Mouse (Mus musculus): ENCODE results near the gene Gpc5. TPM values are rescaled to one million over a fixed set of nuclear protein-coding genes. Genes with fewer than 3 reads are reported as not detected.

Gene Gpc5
- total and polyA plus RNA-seq, 3 experiments, result 0.14 TPM; not detected in 2

- Histone ChIP-seq H3K36me3 (replicated peaks in 1 of 2; ENCODE audit: control insufficient read depth in 1 of 2, insufficient read depth in 1 of 2, low read length in 1 of 2) (no peaks in the 10 kb centered on the region), H3K4me2 (ENCODE audit: insufficient read depth, low read depth, poor library complexity, severe bottlenecking) (no peak overlapping the region), H3K4me1 (ENCODE audit: control insufficient read depth in 1 of 2, insufficient read depth in 2 of 2) (no peaks in the 10 kb centered on the region), H3K27me3 (replicated peaks) (no peaks in the 10 kb centered on the region), H3K9ac (ENCODE audit: insufficient read depth, low read depth) (no peak overlapping the region), H3K79me2 (replicated peaks; ENCODE audit: control insufficient read depth, extremely low read depth, insufficient read depth, poor library complexity, severe bottlenecking) (no peaks in the 10 kb centered on the region), H3K9me3 (replicated peaks; ENCODE audit: low read length) (peaks cover 2% of the 10 kb centered on the region), H3K4me3 (replicated peaks in 1 of 3; ENCODE audit: low read depth in 2 of 3, low read length in 2 of 3, poor library complexity in 1 of 3) (no peak overlapping the region), H3K27ac (ENCODE audit: insufficient read depth, low read depth) (no peak overlapping the region)
- in situ Hi-C loops (cut with MboI; ENCODE audit: low pct_ligation_motif_present, low pct_unique_long_range_greater_than_20kb, low sequenced_read_pairs), result no loop called here
- TF ChIP-seq ZC3H11A (IDR thresholded peaks at IDR 0.05; ENCODE audit: low read depth, low read length) (no peak), ZKSCAN1 (IDR thresholded peaks at IDR 0.05; ENCODE audit: borderline replicate concordance, low read depth, low read length) (no peak), USF1 (IDR thresholded peaks at IDR 0.05; ENCODE audit: low read depth, low read length) (no peak), KAT2A (IDR thresholded peaks at IDR 0.05; ENCODE audit: insufficient replicate concordance, low read length) (no peak), JUN (IDR thresholded peaks at IDR 0.05; ENCODE audit: insufficient read depth, low read depth, low read length) (no peak), RCOR1 (conservative IDR thresholded peaks at IDR 0.05; ENCODE audit: low read depth, low read length) (no peak), MEF2A (IDR thresholded peaks at IDR 0.05; ENCODE audit: borderline replicate concordance, low read depth, low read length) (no peak), MYC (IDR thresholded peaks at IDR 0.05; ENCODE audit: low read depth, low read length) (no peak), MAZ (IDR thresholded peaks at IDR 0.05; ENCODE audit: low read depth, low read length) (no peak), BHLHE40 (IDR thresholded peaks at IDR 0.05; ENCODE audit: low read depth, low read length) (no peak), TCF12 (IDR thresholded peaks at IDR 0.05; ENCODE audit: low read depth, low read length) (no peak), SMC3 (IDR thresholded peaks at IDR 0.05; ENCODE audit: low read depth, low read length) (no peak), EP300 (IDR thresholded peaks at IDR 0.05; ENCODE audit: low read length) (no peak), SIN3A (IDR thresholded peaks at IDR 0.05; ENCODE audit: low read length) (no peak), ELF1 (IDR thresholded peaks at IDR 0.05; ENCODE audit: low read depth, low read length) (no peak), NELFE (IDR thresholded peaks at IDR 0.05; ENCODE audit: low read depth, low read length) (no peak), E2F4 (IDR thresholded peaks at IDR 0.05; ENCODE audit: insufficient replicate concordance, low read depth, low read length) (no peak), CTCF (conservative IDR thresholded peaks at IDR 0.05 in 1 of 2, IDR thresholded peaks at IDR 0.05 in 1 of 2; ENCODE audit: low read depth in 2 of 2, low read length in 2 of 2) (no peak)
- no peak for DNase-seq (ENCODE audit: extremely low read depth)
- dilution Hi-C loops (cut with MboI; ENCODE audit: extremely low pct_ligation_motif_present, extremely low pct_unique_long_range_greater_than_20kb, low sequenced_read_pairs), result no loop called here
These were observed 887.2 kb downstream of the Gpc5 start for GRCm38 (mm10) chr14:115979233-115979632.

- no peak overlapping the region for H3K4me3 ChIP-seq (replicated peaks in 1 of 3; ENCODE audit: low read depth in 2 of 3, low read length in 2 of 3, poor library complexity in 1 of 3)
- in situ Hi-C loops (cut with MboI; ENCODE audit: low pct_ligation_motif_present, low pct_unique_long_range_greater_than_20kb, low sequenced_read_pairs), result no loop called here
- dilution Hi-C loops (cut with MboI; ENCODE audit: extremely low pct_ligation_motif_present, extremely low pct_unique_long_range_greater_than_20kb, low sequenced_read_pairs), result no loop called here
These were observed 898.7 kb downstream of the Gpc5 start for GRCm38 (mm10) chr14:115990764-115991163.

More at GRCm38 (mm10) chr14:115990764-115991163, 898.7 kb downstream of the Gpc5 start:
- no peaks in the 10 kb centered on the region for H3K36me3 ChIP-seq (replicated peaks in 1 of 2; ENCODE audit: control insufficient read depth in 1 of 2, insufficient read depth in 1 of 2, low read length in 1 of 2)
- no peaks in the 10 kb centered on the region for H3K27me3 ChIP-seq (replicated peaks)
- no peaks in the 10 kb centered on the region for H3K9me3 ChIP-seq (replicated peaks; ENCODE audit: low read length)
- TF ChIP-seq NRF1 (IDR thresholded peaks at IDR 0.05; ENCODE audit: low read depth, low read length), result no peak
- no peak for TF ChIP-seq CHD1 (IDR thresholded peaks at IDR 0.05; ENCODE audit: low read depth, low read length)
- TF ChIP-seq MAFK (IDR thresholded peaks at IDR 0.05; ENCODE audit: insufficient replicate concordance, low read length), result no peak
- no peak for TF ChIP-seq CTCF (conservative IDR thresholded peaks at IDR 0.05 in 1 of 2, IDR thresholded peaks at IDR 0.05 in 1 of 2; ENCODE audit: low read depth in 2 of 2, low read length in 2 of 2)
- no peaks in the 10 kb centered on the region for H3K79me2 ChIP-seq (replicated peaks; ENCODE audit: control insufficient read depth, extremely low read depth, insufficient read depth, poor library complexity, severe bottlenecking)
- no peaks in the 10 kb centered on the region for H3K4me1 ChIP-seq (ENCODE audit: control insufficient read depth in 1 of 2, insufficient read depth in 2 of 2)
- H3K4me2 ChIP-seq (ENCODE audit: insufficient read depth, low read depth, poor library complexity, severe bottlenecking), result no peak overlapping the region
- H3K9ac ChIP-seq (ENCODE audit: insufficient read depth, low read depth), result no peak overlapping the region
- no peak overlapping the region for H3K27ac ChIP-seq (ENCODE audit: insufficient read depth, low read depth)
- DNase-seq (ENCODE audit: extremely low read depth), result no peak

Data from CH12.LX (cell line).